Mouse (Mus musculus) cerebellum, adult 9-11 months (tissue): ENCODE measurements around the gene Gm10147.
"Not testable (repeated sequence)": the region's sequence is repeated elsewhere in the genome, so short reads cannot be mapped to it uniquely, and the experiment has no call there.

Experiments
- DNase-seq: peaks from one replicate; pipeline ENCODE4 v3.0.0; 2022

Gene Gm10147

GRCm38 (mm10) chrX:28607742-28608141, at the start of gene Gm10147:
TSS of gene Gm10147 (minus strand) at chrX:28607842.
- DNase-seq = not testable (repeated sequence)
